Mouse (Mus musculus): ENCODE results near the gene Rhbdl1. TPM values are rescaled to one million over a fixed set of nuclear protein-coding genes. Genes with fewer than 3 reads are reported as not detected.

The Rhbdl1 gene
- polyA plus RNA-seq, 1 experiment = 0.67 TPM

GRCm38 (mm10) chr17:25827546-25828222, 9.4 kb downstream of the Rhbdl1 start:
- Histone ChIP-seq H3K27me3 (ENCODE audit: control insufficient read depth, insufficient read depth, insufficient read length) (no peaks in the 10 kb centered on the region), H3K36me3 (ENCODE audit: control insufficient read depth, insufficient read depth) (no peaks in the 10 kb centered on the region), H3K79me2 (ENCODE audit: control insufficient read depth, insufficient read depth) (peaks cover 23% of the 10 kb centered on the region), H3ac (ENCODE audit: control insufficient read depth, insufficient read length) (no peak overlapping the region), H3K4me3 (no peak overlapping the region), H3K4me2 (ENCODE audit: low read depth) (no peak overlapping the region)
- TF ChIP-seq MAX (IDR thresholded peaks at IDR 0.05; ENCODE audit: low read depth) (no peak), REST (IDR thresholded peaks at IDR 0.05; ENCODE audit: insufficient read depth, insufficient read length) (no peak), TCF3 (IDR thresholded peaks at IDR 0.05; ENCODE audit: insufficient read length, low read depth) (no peak), USF1 (IDR thresholded peaks at IDR 0.05; ENCODE audit: low read depth) (no peak), MYOG (IDR thresholded peaks at IDR 0.05; ENCODE audit: control insufficient read depth in 1 of 3, insufficient read depth in 1 of 3, insufficient read length in 2 of 3, low read depth in 2 of 3) (no peak), MYOD1 (IDR thresholded peaks at IDR 0.05; ENCODE audit: control insufficient read depth in 1 of 3, insufficient read length in 2 of 3, low read depth in 2 of 3) (no peak), TCF12 (IDR thresholded peaks at IDR 0.05; ENCODE audit: insufficient read depth, poor library complexity, severe bottlenecking) (no peak), E2F4 (IDR thresholded peaks at IDR 0.05; ENCODE audit: insufficient read depth) (no peak), SRF (IDR thresholded peaks at IDR 0.05; ENCODE audit: control insufficient read depth, insufficient read length, low read depth) (no peak), POLR2AphosphoS2 (IDR thresholded peaks at IDR 0.05; ENCODE audit: insufficient read length, low read depth) (no peak), CEBPB (IDR thresholded peaks at IDR 0.05; ENCODE audit: insufficient read depth, poor library complexity, severe bottlenecking) (no peak), POLR2A (IDR thresholded peaks at IDR 0.05; ENCODE audit: insufficient read length, low read depth) (no peak)

DNA sequence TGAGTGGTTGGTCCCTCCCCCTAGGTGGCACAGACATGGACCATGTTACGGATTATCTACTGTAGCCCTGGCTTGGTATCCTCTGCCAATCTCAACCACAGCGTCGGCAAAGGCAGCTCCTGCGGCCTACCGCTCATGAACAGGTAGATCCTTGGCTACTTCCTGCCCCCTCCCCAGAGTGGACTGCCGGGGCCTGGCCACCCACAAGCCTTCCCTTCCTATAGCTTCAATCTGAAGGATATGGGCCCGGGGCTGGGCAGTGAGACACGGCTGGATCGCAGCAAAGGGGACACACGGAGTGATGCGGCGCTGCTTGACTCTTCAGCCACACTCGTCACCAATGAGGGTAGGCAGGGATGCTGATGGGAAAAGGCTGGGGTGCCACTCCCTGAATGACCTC, 10.1 kb downstream of the Rhbdl1 start:
- Histone ChIP-seq H3K79me2 (ENCODE audit: control insufficient read depth, insufficient read depth) (peaks cover 19% of the 10 kb centered on the region), H3K27me3 (ENCODE audit: control insufficient read depth, insufficient read depth, insufficient read length) (no peaks in the 10 kb centered on the region), H3K4me2 (ENCODE audit: low read depth) (no peak overlapping the region), H3K36me3 (ENCODE audit: control insufficient read depth, insufficient read depth) (no peaks in the 10 kb centered on the region), H3K4me3 (no peak overlapping the region), H3ac (ENCODE audit: control insufficient read depth, insufficient read length) (no peak overlapping the region)
- TF ChIP-seq TCF12 (IDR thresholded peaks at IDR 0.05; ENCODE audit: insufficient read depth, poor library complexity, severe bottlenecking) = no peak

DNA sequence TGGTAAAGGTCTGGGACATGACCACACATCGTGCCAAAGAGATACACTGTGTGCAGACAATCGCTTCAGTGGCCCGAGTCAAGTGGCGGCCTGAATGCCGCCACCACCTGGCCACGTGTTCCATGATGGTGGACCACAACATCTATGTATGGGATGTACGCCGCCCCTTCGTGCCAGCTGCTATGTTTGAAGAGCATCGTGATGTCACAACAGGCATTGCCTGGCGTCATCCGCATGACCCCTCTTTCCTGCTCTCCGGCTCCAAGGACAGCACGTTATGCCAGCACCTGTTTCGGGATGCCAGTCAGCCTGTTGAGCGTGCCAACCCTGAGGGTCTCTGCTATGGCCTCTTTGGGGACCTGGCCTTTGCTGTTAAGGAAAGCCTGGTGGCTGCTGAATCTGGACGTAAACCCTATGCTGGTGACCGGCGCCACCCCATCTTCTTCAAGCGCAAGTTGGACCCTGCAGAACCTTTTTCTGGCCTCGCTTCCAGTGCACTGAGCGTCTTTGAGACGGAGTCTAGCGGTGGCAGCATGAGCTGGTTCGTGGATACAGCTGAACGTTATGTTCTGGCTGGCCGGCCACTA, 11.0 kb downstream of the Rhbdl1 start:
- Histone ChIP-seq H3ac (ENCODE audit: control insufficient read depth, insufficient read length) (no peak overlapping the region), H3K27me3 (ENCODE audit: control insufficient read depth, insufficient read depth, insufficient read length) (no peaks in the 10 kb centered on the region), H3K36me3 (ENCODE audit: control insufficient read depth, insufficient read depth) (no peaks in the 10 kb centered on the region), H3K4me2 (ENCODE audit: low read depth) (no peak overlapping the region), H3K79me2 (ENCODE audit: control insufficient read depth, insufficient read depth) (peaks cover 10% of the 10 kb centered on the region), H3K4me3 (no peak overlapping the region)
- TF ChIP-seq CEBPB (IDR thresholded peaks at IDR 0.05; ENCODE audit: insufficient read depth, poor library complexity, severe bottlenecking) (no peak), POLR2AphosphoS2 (IDR thresholded peaks at IDR 0.05; ENCODE audit: insufficient read length, low read depth) (no peak)

DNA sequence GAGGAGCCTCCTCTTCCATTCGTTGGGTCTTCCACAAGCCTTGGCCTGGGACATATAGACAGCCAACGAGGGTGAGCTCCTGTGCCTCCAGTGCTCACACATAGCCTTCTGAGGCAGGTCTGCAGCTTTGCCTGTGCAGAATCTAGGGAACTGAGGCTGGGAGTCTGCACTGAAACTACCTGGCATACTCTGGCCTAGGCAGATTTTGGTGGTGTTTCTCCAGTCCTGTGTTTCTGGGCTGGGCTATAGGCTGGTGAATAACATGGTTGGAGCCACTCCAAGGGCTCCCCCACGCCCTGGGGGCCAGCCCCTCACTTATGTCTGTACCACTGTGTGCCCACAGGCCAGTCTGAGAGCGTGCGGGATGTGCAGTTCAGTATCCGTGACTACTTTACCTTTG, 11.8 kb downstream of the Rhbdl1 start:
- peaks cover 6% of the 10 kb centered on the region for H3K79me2 ChIP-seq (ENCODE audit: control insufficient read depth, insufficient read depth)
- no peak overlapping the region for H3ac ChIP-seq (ENCODE audit: control insufficient read depth, insufficient read length)
- H3K4me3 ChIP-seq = no peak overlapping the region
- TF ChIP-seq TCF3 (IDR thresholded peaks at IDR 0.05; ENCODE audit: insufficient read length, low read depth) (no peak), POLR2AphosphoS2 (IDR thresholded peaks at IDR 0.05; ENCODE audit: insufficient read length, low read depth) (no peak), CEBPB (IDR thresholded peaks at IDR 0.05; ENCODE audit: insufficient read depth, poor library complexity, severe bottlenecking) (no peak), SRF (IDR thresholded peaks at IDR 0.05; ENCODE audit: control insufficient read depth, insufficient read length, low read depth) (no peak), REST (IDR thresholded peaks at IDR 0.05; ENCODE audit: insufficient read depth, insufficient read length) (no peak), TCF12 (IDR thresholded peaks at IDR 0.05; ENCODE audit: insufficient read depth, poor library complexity, severe bottlenecking) (no peak), POLR2A (IDR thresholded peaks at IDR 0.05; ENCODE audit: insufficient read length, low read depth) (no peak)
- no peaks in the 10 kb centered on the region for H3K36me3 ChIP-seq (ENCODE audit: control insufficient read depth, insufficient read depth)
- H3K27me3 ChIP-seq (ENCODE audit: control insufficient read depth, insufficient read depth, insufficient read length) = no peaks in the 10 kb centered on the region
- H3K4me2 ChIP-seq (ENCODE audit: low read depth) = no peak overlapping the region

DNA sequence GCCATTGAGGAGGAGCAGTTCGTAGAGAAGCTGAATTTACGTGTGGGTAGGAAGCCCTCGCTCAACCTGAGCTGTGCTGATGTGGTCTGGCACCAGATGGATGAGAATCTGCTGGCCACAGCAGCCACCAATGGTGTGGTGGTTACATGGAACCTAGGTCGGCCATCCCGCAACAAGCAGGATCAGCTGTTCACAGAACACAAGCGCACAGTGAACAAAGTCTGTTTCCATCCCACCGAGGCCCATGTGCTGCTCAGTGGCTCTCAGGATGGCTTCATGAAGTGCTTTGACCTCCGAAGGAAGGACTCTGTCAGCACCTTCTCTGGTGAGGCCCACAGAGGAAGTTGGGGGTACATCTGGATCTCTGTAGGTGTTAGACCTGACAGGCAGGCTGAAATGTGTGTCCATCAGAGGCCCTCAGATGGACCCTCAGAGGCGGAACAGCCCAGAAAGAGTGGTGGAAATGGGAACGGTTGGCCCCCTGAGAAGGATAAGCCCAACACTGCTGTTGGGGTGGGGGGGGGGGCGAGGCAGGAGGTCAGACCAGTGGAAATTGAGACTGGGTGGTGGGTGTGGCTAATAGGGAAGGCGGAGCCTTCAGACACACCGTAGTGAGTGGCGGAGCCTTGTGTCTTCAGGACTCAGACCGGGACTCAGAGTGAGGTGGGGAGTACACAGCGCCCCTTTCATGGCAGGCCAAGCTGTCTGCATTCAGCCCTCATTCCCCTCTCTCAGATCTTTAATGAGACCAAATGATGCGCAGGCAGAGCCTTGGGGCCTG, 12.5 kb downstream of the Rhbdl1 start:
- Histone ChIP-seq H3K79me2 (ENCODE audit: control insufficient read depth, insufficient read depth) (peaks cover 5% of the 10 kb centered on the region), H3ac (ENCODE audit: control insufficient read depth, insufficient read length) (no peak overlapping the region), H3K27me3 (ENCODE audit: control insufficient read depth, insufficient read depth, insufficient read length) (no peaks in the 10 kb centered on the region), H3K4me2 (ENCODE audit: low read depth) (peak overlapping the region; percentile 88), H3K4me3 (peak overlapping the region; percentile 32), H3K36me3 (ENCODE audit: control insufficient read depth, insufficient read depth) (no peaks in the 10 kb centered on the region)
- TF ChIP-seq SRF (IDR thresholded peaks at IDR 0.05; ENCODE audit: control insufficient read depth, insufficient read length, low read depth) (no peak), POLR2A (IDR thresholded peaks at IDR 0.05; ENCODE audit: insufficient read length, low read depth) (no peak), TCF3 (IDR thresholded peaks at IDR 0.05; ENCODE audit: insufficient read length, low read depth) (no peak), REST (IDR thresholded peaks at IDR 0.05; ENCODE audit: insufficient read depth, insufficient read length) (no peak), TCF12 (IDR thresholded peaks at IDR 0.05; ENCODE audit: insufficient read depth, poor library complexity, severe bottlenecking) (no peak), E2F4 (IDR thresholded peaks at IDR 0.05; ENCODE audit: insufficient read depth) (no peak), USF1 (IDR thresholded peaks at IDR 0.05; ENCODE audit: low read depth) (no peak), CEBPB (IDR thresholded peaks at IDR 0.05; ENCODE audit: insufficient read depth, poor library complexity, severe bottlenecking) (no peak), POLR2AphosphoS2 (IDR thresholded peaks at IDR 0.05; ENCODE audit: insufficient read length, low read depth) (no peak), MYOD1 (IDR thresholded peaks at IDR 0.05; ENCODE audit: control insufficient read depth in 1 of 3, insufficient read length in 2 of 3, low read depth in 2 of 3) (no peak), MYOG (IDR thresholded peaks at IDR 0.05; ENCODE audit: control insufficient read depth in 1 of 3, insufficient read depth in 1 of 3, insufficient read length in 2 of 3, low read depth in 2 of 3) (no peak), MAX (IDR thresholded peaks at IDR 0.05; ENCODE audit: low read depth) (no peak)
